Mouse (Mus musculus): ENCODE results near the gene Rab40c. TPM values are rescaled to one million over a fixed set of nuclear protein-coding genes. Genes with fewer than 3 reads are reported as not detected.

Gene Rab40c
- polyA plus RNA-seq (2015; fragmentation: Nextera tagmentation; extraction: Ambion mirVana), result 27.8 and 30.9 TPM in 2 replicates

GRCm38 (mm10) chr17:25919144-25919785 is at the start of gene Rab40c:
Rab40c (minus strand) TSS chr17:25919727.
- Histone ChIP-seq H3K36me3 (no peaks in the 10 kb centered on the region; the same call in 1 of the 2 replicates), H3K4me3 (replicated peaks) (peak within 1 kb of the TSS; percentile 99), H3K9me3 (replicated peaks) (no peaks in the 10 kb centered on the region), H3K9ac (peak within 1 kb of the TSS; percentile 93), H3K27ac (peak within 1 kb of the TSS; percentile 98), H3K4me1 (peaks cover 30% of the 10 kb centered on the region), H3K4me2 (peak within 1 kb of the TSS; percentile 90), H3K27me3 (no peaks in the 10 kb centered on the region)
- WGBS, result under 1% methylated on average over 52 of the region's 78 CpGs
- ATAC-seq (replicated peaks; ENCODE audit: low FRiP score), result peak; percentile 1; the same call in 1 of the 2 replicates

GRCm38 (mm10) chr17:25968176-25968575 is 48.6 kb upstream of the Rab40c start:
- peak overlapping the region; percentile 61; the same call in 1 of the 2 replicates for H3K27ac ChIP-seq
- peak; percentile 84 for ATAC-seq (replicated peaks; ENCODE audit: low FRiP score)

GRCm38 (mm10) chr17:25967652-25968051 is 48.1 kb upstream of the Rab40c start:
- H3K4me2 ChIP-seq, result no peak overlapping the region
- no peaks in the 10 kb centered on the region for H3K9me3 ChIP-seq (replicated peaks)
- no peak overlapping the region for H3K9ac ChIP-seq
- 38% methylated on average over 3 of the region's 3 CpGs for WGBS
- peak overlapping the region; percentile 61 for H3K27ac ChIP-seq
- H3K4me1 ChIP-seq, result peaks cover 22% of the 10 kb centered on the region
- no peaks in the 10 kb centered on the region for H3K27me3 ChIP-seq
- peaks cover 21% of the 10 kb centered on the region for H3K36me3 ChIP-seq
- no peak for ATAC-seq (replicated peaks; ENCODE audit: low FRiP score)
- no peak overlapping the region for H3K4me3 ChIP-seq (replicated peaks)

More at GRCm38 (mm10) chr17:25968176-25968575, 48.6 kb upstream of the Rab40c start:
- no peak overlapping the region for H3K9ac ChIP-seq
- H3K27me3 ChIP-seq, result no peaks in the 10 kb centered on the region
- H3K4me2 ChIP-seq, result no peak overlapping the region
- 43% methylated on average over 1 of the region's 1 CpGs for WGBS
- peaks cover 22% of the 10 kb centered on the region for H3K4me1 ChIP-seq
- no peaks in the 10 kb centered on the region for H3K9me3 ChIP-seq (replicated peaks)
- no peak overlapping the region for H3K4me3 ChIP-seq (replicated peaks)
- H3K36me3 ChIP-seq, result peaks cover 20% of the 10 kb centered on the region

GRCm38 (mm10) chr17:25964271-25964670 is 44.7 kb upstream of the Rab40c start:
- Histone ChIP-seq H3K27me3 (no peaks in the 10 kb centered on the region), H3K27ac (no peak overlapping the region), H3K9ac (no peak overlapping the region), H3K4me2 (no peak overlapping the region), H3K9me3 (replicated peaks) (no peaks in the 10 kb centered on the region), H3K4me3 (replicated peaks) (no peak overlapping the region), H3K4me1 (peaks cover 20% of the 10 kb centered on the region), H3K36me3 (peaks cover 50% of the 10 kb centered on the region)
- WGBS, result 82% methylated on average over 7 of the region's 7 CpGs
- no peak for ATAC-seq (replicated peaks; ENCODE audit: low FRiP score)

GRCm38 (mm10) chr17:25962413-25962905 is 42.9 kb upstream of the Rab40c start:
- H3K4me1 ChIP-seq, result peaks cover 7% of the 10 kb centered on the region
- H3K36me3 ChIP-seq, result peaks cover 66% of the 10 kb centered on the region
- H3K9me3 ChIP-seq (replicated peaks), result no peaks in the 10 kb centered on the region
- H3K4me2 ChIP-seq, result no peak overlapping the region
- no peak for ATAC-seq (replicated peaks; ENCODE audit: low FRiP score)
- 86% methylated on average over 7 of the region's 7 CpGs for WGBS
- H3K27ac ChIP-seq, result no peak overlapping the region
- H3K27me3 ChIP-seq, result no peaks in the 10 kb centered on the region
- H3K4me3 ChIP-seq (replicated peaks), result no peak overlapping the region
- H3K9ac ChIP-seq, result no peak overlapping the region

- peak; percentile 68 for ATAC-seq (replicated peaks; ENCODE audit: low FRiP score)
- Histone ChIP-seq H3K9me3 (replicated peaks) (no peaks in the 10 kb centered on the region), H3K4me2 (no peak overlapping the region), H3K36me3 (peaks cover 66% of the 10 kb centered on the region), H3K27me3 (no peaks in the 10 kb centered on the region), H3K9ac (no peak overlapping the region), H3K4me1 (no peaks in the 10 kb centered on the region), H3K27ac (no peak overlapping the region), H3K4me3 (replicated peaks) (no peak overlapping the region)
- WGBS, result 91% methylated on average over 5 of the region's 5 CpGs
These were observed 42.0 kb upstream of the Rab40c start for GRCm38 (mm10) chr17:25961566-25961965.

GRCm38 (mm10) chr17:25959630-25960467 is 40.3 kb upstream of the Rab40c start:
- H3K27ac ChIP-seq, result no peak overlapping the region
- H3K9ac ChIP-seq, result no peak overlapping the region
- H3K27me3 ChIP-seq, result no peaks in the 10 kb centered on the region
- no peak for ATAC-seq (replicated peaks; ENCODE audit: low FRiP score)
- WGBS, result 88% methylated on average over 23 of the region's 23 CpGs
- H3K36me3 ChIP-seq, result peaks cover 66% of the 10 kb centered on the region
- H3K4me3 ChIP-seq (replicated peaks), result no peak overlapping the region
- H3K9me3 ChIP-seq (replicated peaks), result no peaks in the 10 kb centered on the region
- no peaks in the 10 kb centered on the region for H3K4me1 ChIP-seq
- H3K4me2 ChIP-seq, result no peak overlapping the region

- ATAC-seq (replicated peaks; ENCODE audit: low FRiP score), result no peak
- Histone ChIP-seq H3K27ac (no peak overlapping the region), H3K4me1 (no peaks in the 10 kb centered on the region), H3K4me2 (no peak overlapping the region), H3K9ac (no peak overlapping the region), H3K36me3 (peaks cover 59% of the 10 kb centered on the region), H3K9me3 (replicated peaks) (no peaks in the 10 kb centered on the region), H3K27me3 (peaks cover 3% of the 10 kb centered on the region; the same call in 1 of the 2 replicates), H3K4me3 (replicated peaks) (no peak overlapping the region)
- WGBS, result 93% methylated on average over 11 of the region's 11 CpGs
These were observed 39.4 kb upstream of the Rab40c start for GRCm38 (mm10) chr17:25958771-25959494.

GRCm38 (mm10) chr17:25957586-25958051 is 38.1 kb upstream of the Rab40c start:
- no peaks in the 10 kb centered on the region for H3K9me3 ChIP-seq (replicated peaks)
- H3K36me3 ChIP-seq, result peaks cover 46% of the 10 kb centered on the region
- 85% methylated on average over 14 of the region's 14 CpGs for WGBS
- no peak overlapping the region for H3K27ac ChIP-seq
- H3K9ac ChIP-seq, result no peak overlapping the region
- H3K4me1 ChIP-seq, result no peaks in the 10 kb centered on the region
- H3K27me3 ChIP-seq, result peaks cover 16% of the 10 kb centered on the region
- ATAC-seq (replicated peaks; ENCODE audit: low FRiP score), result no peak
- no peak overlapping the region for H3K4me2 ChIP-seq
- H3K4me3 ChIP-seq (replicated peaks), result no peak overlapping the region

GRCm38 (mm10) chr17:25956631-25957030 is 37.1 kb upstream of the Rab40c start:
- ATAC-seq (replicated peaks; ENCODE audit: low FRiP score), result no peak
- Histone ChIP-seq H3K27ac (no peak overlapping the region), H3K9me3 (replicated peaks) (no peaks in the 10 kb centered on the region), H3K27me3 (peaks cover 26% of the 10 kb centered on the region), H3K4me1 (peaks cover 9% of the 10 kb centered on the region), H3K36me3 (peaks cover 36% of the 10 kb centered on the region), H3K4me2 (no peak overlapping the region), H3K9ac (no peak overlapping the region), H3K4me3 (replicated peaks) (no peak overlapping the region)
- 82% methylated on average over 7 of the region's 7 CpGs for WGBS

- Histone ChIP-seq H3K4me1 (peaks cover 13% of the 10 kb centered on the region), H3K27ac (no peak overlapping the region), H3K4me2 (no peak overlapping the region), H3K36me3 (peaks cover 32% of the 10 kb centered on the region), H3K27me3 (peaks cover 31% of the 10 kb centered on the region), H3K9me3 (replicated peaks) (no peaks in the 10 kb centered on the region), H3K9ac (no peak overlapping the region), H3K4me3 (replicated peaks) (no peak overlapping the region)
- WGBS, result 64% methylated on average over 7 of the region's 7 CpGs
- ATAC-seq (replicated peaks; ENCODE audit: low FRiP score), result no peak
These were observed 36.7 kb upstream of the Rab40c start for GRCm38 (mm10) chr17:25956201-25956600.
